8 mouse cellular contexts compared by ENCODE assay signal in genomic region chr10:83644865-83645715, GRCm38 (mm10). TPM values are rescaled to one million over a fixed set of nuclear protein-coding genes. Genes with fewer than 3 reads are reported as not detected.
DNase-seq lines count a peak whose midpoint lies in the region; TF ChIP-seq lines count a peak whose summit lies in the region.

No protein-coding gene starts in this region.

- H3K27ac ChIP-seq in layer of hippocampus, adult 2 months = peak overlapping the region; percentile 90
- peak overlapping the region; percentile 20; the same call in 1 of the 2 replicates for H3K27ac ChIP-seq in brown adipose tissue, adult 24 weeks (replicated peaks; ENCODE audit: low read depth, low read length)
- H3K27ac ChIP-seq in heart, embryonic 10.5 days = peak overlapping the region; percentile 87
- H3K27ac ChIP-seq in liver, adult 2 months (replicated peaks; ENCODE audit: insufficient read depth, low read depth, low read length) = peak overlapping the region; percentile 44

- TF ChIP-seq CTCF in layer of hippocampus, adult 2 months (conservative IDR thresholded peaks at IDR 0.05) = no peak
- no peak for TF ChIP-seq CTCF in liver, adult 2 months (IDR thresholded peaks at IDR 0.05; ENCODE audit: low read depth, low read length)

- WGBS in heart, embryonic 10.5 days = 46% methylated on average over 16 of the region's 16 CpGs
- WGBS in liver, adult 2 months = 51% methylated on average over 16 of the region's 16 CpGs

- TF ChIP-seq POLR2A in liver, adult 2 months (IDR thresholded peaks at IDR 0.05; ENCODE audit: extremely low read depth, insufficient read depth, low read length) = no peak
- TF ChIP-seq POLR2A in myocyte (IDR thresholded peaks at IDR 0.05; ENCODE audit: insufficient read length, low read depth) = no peak

- H3K27me3 ChIP-seq in heart, embryonic 10.5 days (ENCODE audit: insufficient read depth, poor library complexity, severe bottlenecking) = no peaks in the 10 kb centered on the region
- H3K27me3 ChIP-seq in liver, adult 2 months (ENCODE audit: control insufficient read depth, insufficient read depth, low read length) = no peaks in the 10 kb centered on the region
- H3K27me3 ChIP-seq in myocyte (ENCODE audit: control insufficient read depth, insufficient read depth, insufficient read length) = no peaks in the 10 kb centered on the region

- no peak overlapping the region for H3ac ChIP-seq in myocyte (ENCODE audit: control insufficient read depth, insufficient read length)

- no peaks in the 10 kb centered on the region for H3K9me3 ChIP-seq in heart, embryonic 10.5 days

- H3K4me3 ChIP-seq in layer of hippocampus, adult 2 months = peak overlapping the region; percentile 26
- H3K4me3 ChIP-seq in brown adipose tissue, adult 24 weeks (ENCODE audit: insufficient read depth, low read depth, low read length) = no peak overlapping the region
- H3K4me3 ChIP-seq in heart, embryonic 10.5 days = peak overlapping the region; percentile 32; the same call in 1 of the 2 replicates
- H3K4me3 ChIP-seq in liver, adult 2 months (ENCODE audit: insufficient read depth, low read depth, low read length) = no peak overlapping the region
- no peak overlapping the region for H3K4me3 ChIP-seq in myocyte

- H3K4me2 ChIP-seq in myocyte (ENCODE audit: low read depth) = no peak overlapping the region

- no peak for DNase-seq in layer of hippocampus, adult 2 months (ENCODE audit: low spot score in 2 of 2)
- DNase-seq in layer of hippocampus, adult 9-10 months (ENCODE audit: low spot score) = no peak
- peak; percentile 94 for DNase-seq in heart, embryonic 10.5 days (ENCODE audit: low spot score)
- no peak for DNase-seq in liver, adult 2 months (ENCODE audit: extremely low read depth, low read depth, low spot score)
- no peak for DNase-seq in thymus, adult 18-20 months
- no peak for DNase-seq in left cerebral cortex, adult 8-10 months (ENCODE audit: low spot score in 2 of 2)

- 0 out of 2 replicates have a peak, but pooled peaks cover 2% of the 10 kb centered on the region for H3K36me3 ChIP-seq in heart, embryonic 10.5 days
- no peaks in the 10 kb centered on the region for H3K36me3 ChIP-seq in liver, adult 2 months (ENCODE audit: control insufficient read depth, insufficient read depth, low read length)
- no peaks in the 10 kb centered on the region for H3K36me3 ChIP-seq in myocyte (ENCODE audit: control insufficient read depth, insufficient read depth)

- H3K4me1 ChIP-seq in brown adipose tissue, adult 24 weeks (ENCODE audit: control insufficient read depth, insufficient read depth, insufficient read length, low read length) = peaks cover 13% of the 10 kb centered on the region
- peaks cover 65% of the 10 kb centered on the region for H3K4me1 ChIP-seq in heart, embryonic 10.5 days
- H3K4me1 ChIP-seq in liver, adult 2 months (ENCODE audit: control insufficient read depth, insufficient read depth, low read length) = peaks cover 20% of the 10 kb centered on the region

- H3K79me2 ChIP-seq in liver, adult 2 months (ENCODE audit: control insufficient read depth, insufficient read depth, low read length) = peaks cover 12% of the 10 kb centered on the region; the same call in 1 of the 2 replicates
- no peaks in the 10 kb centered on the region for H3K79me2 ChIP-seq in myocyte (ENCODE audit: control insufficient read depth, insufficient read depth)

- no peak overlapping the region for H3K9ac ChIP-seq in liver, adult 2 months (ENCODE audit: low read depth, low read length)

TF ChIP-seq in myocyte, 11 proteins besides CTCF, POLR2A, EP300 and RAD21:
- TF ChIP-seq MAX (IDR thresholded peaks at IDR 0.05; ENCODE audit: low read depth) (no peak), TCF3 (IDR thresholded peaks at IDR 0.05; ENCODE audit: insufficient read length, low read depth) (no peak), MYOD1 (IDR thresholded peaks at IDR 0.05; ENCODE audit: control insufficient read depth in 1 of 3, insufficient read length in 2 of 3, low read depth in 2 of 3) (peak in 2 of 3 experiments; percentile 6 to 21), MYOG (IDR thresholded peaks at IDR 0.05; ENCODE audit: control insufficient read depth in 1 of 3, insufficient read depth in 1 of 3, insufficient read length in 2 of 3, low read depth in 2 of 3) (peak in 1 of 3 experiments; percentile 38)

RNA-seq across cellular contexts. Expression of gene Appl2, which starts 3.4 kb away (rescaled TPM):
- total RNA-seq in layer of hippocampus, adult 2 months (2021) = 10 to 100 TPM; 81.1 to 95.5 TPM
- 15.2 and 19.1 TPM in 2 replicates for polyA plus RNA-seq in brown adipose tissue, adult 24 weeks (2012; ENCODE audit: insufficient read depth, insufficient read length, missing spikeins)
- 29.5 and 34.0 TPM in 2 replicates for polyA plus RNA-seq in heart, embryonic 10.5 days (2016; fragmentation: Nextera tagmentation; extraction: Ambion mirVana)
- total RNA-seq in liver, adult 2 months (2014; rRNA removed) = 26.6 and 28.9 TPM in 2 replicates
- 6.5 and 18.1 TPM in 2 replicates for polyA plus RNA-seq in liver, adult 2 months (2012; rRNA removed)
- 11.6 TPM for polyA plus RNA-seq in myocyte (2012; fragmentation: generic; extraction: Trizol)
- 10 to 100 TPM; 71.4 to 89.6 (median 73.7) TPM for total RNA-seq in left cerebral cortex, adult 8-10 months (2022)

Comparison
In these comparisons a context has a peak if more than half of its experiments do, and no peak if none do; other contexts are left out.
1. H3K27ac ChIP-seq: peak in every context shown above with its lines; median percentile 90 in layer of hippocampus, adult 2 months; 87 in heart, embryonic 10.5 days; 44 in liver, adult 2 months; 20 in brown adipose tissue, adult 24 weeks.
2. H3K4me3 ChIP-seq: peak in layer of hippocampus, adult 2 months (single experiment) and heart, embryonic 10.5 days (single experiment); none in brown adipose tissue, adult 24 weeks (single experiment), liver, adult 2 months (single experiment) and myocyte (single experiment).